Mouse (Mus musculus): ENCODE measurements around the gene Zfp868. TPM values are rescaled to one million over a fixed set of nuclear protein-coding genes. Genes with fewer than 3 reads are reported as not detected.
"Not testable (repeated sequence)": the region's sequence is repeated elsewhere in the genome, so short reads cannot be mapped to it uniquely, and the experiment has no call there.

Gene Zfp868
- polyA plus RNA-seq, 1 experiment from 2014 or later = 15.2 TPM

- H3K4me1 ChIP-seq (ENCODE audit: insufficient read depth, low read depth, low read length) = no peaks in the 10 kb centered on the region
- ATAC-seq (no peak), DNase-seq (ENCODE audit: low spot score) (no peak)
- no peak overlapping the region for H3K4me3 ChIP-seq (ENCODE audit: low read depth, low read length)
- H3K4me2 ChIP-seq (replicated peaks; ENCODE audit: low read depth, low read length) = no peak overlapping the region
- H3K27ac ChIP-seq (ENCODE audit: low read length) = no peak overlapping the region
- WGBS = 62% methylated on average over 2 of the region's 2 CpGs
- H3K9me3 ChIP-seq (ENCODE audit: low read length) = no peaks in the 10 kb centered on the region
- H3K27me3 ChIP-seq (replicated peaks; ENCODE audit: insufficient read depth, low read length) = no peaks in the 10 kb centered on the region
- no peak overlapping the region for H3K9ac ChIP-seq (replicated peaks; ENCODE audit: low read depth)
- H3K36me3 ChIP-seq (ENCODE audit: insufficient read depth, low read length) = peaks cover 17% of the 10 kb centered on the region
- TF ChIP-seq EP300 (IDR thresholded peaks at IDR 0.05) = no peak
- peak; percentile 55 for TF ChIP-seq CTCF (IDR thresholded peaks at IDR 0.05)
These were observed 10.7 kb downstream of the Zfp868 start for GRCm38 (mm10) chr8:69614687-69615086.

- not testable (repeated sequence) for ATAC-seq; H3K9ac ChIP-seq (replicated peaks; ENCODE audit: low read depth); H3K9me3 ChIP-seq (ENCODE audit: low read length); H3K27me3 ChIP-seq (replicated peaks; ENCODE audit: insufficient read depth, low read length); H3K36me3 ChIP-seq (ENCODE audit: insufficient read depth, low read length); H3K27ac ChIP-seq (ENCODE audit: low read length); DNase-seq (ENCODE audit: low spot score); H3K4me2 ChIP-seq (replicated peaks; ENCODE audit: low read depth, low read length); H3K4me1 ChIP-seq (ENCODE audit: insufficient read depth, low read depth, low read length); H3K4me3 ChIP-seq (ENCODE audit: low read depth, low read length)
- 79% methylated on average over 2 of the region's 3 CpGs for WGBS
These were observed 27.8 kb downstream of the Zfp868 start for GRCm38 (mm10) chr8:69597598-69597997.

- DNase-seq (ENCODE audit: low spot score) (peak; percentile 15), ATAC-seq (no peak)
- under 1% methylated on average over 52 of the region's 54 CpGs for WGBS
- H3K27ac ChIP-seq (ENCODE audit: low read length) = no peak overlapping the region
- H3K4me3 ChIP-seq (ENCODE audit: low read depth, low read length) = peak overlapping the region; percentile 31
- peak overlapping the region; percentile 76 for H3K4me2 ChIP-seq (replicated peaks; ENCODE audit: low read depth, low read length)
- no peaks in the 10 kb centered on the region for H3K9me3 ChIP-seq (ENCODE audit: low read length)
- no peaks in the 10 kb centered on the region for H3K36me3 ChIP-seq (ENCODE audit: insufficient read depth, low read length)
- H3K4me1 ChIP-seq (ENCODE audit: insufficient read depth, low read depth, low read length) = no peaks in the 10 kb centered on the region
- no peaks in the 10 kb centered on the region for H3K27me3 ChIP-seq (replicated peaks; ENCODE audit: insufficient read depth, low read length)
- H3K9ac ChIP-seq (replicated peaks; ENCODE audit: low read depth) = peak overlapping the region; percentile 23
- TF ChIP-seq CTCF (IDR thresholded peaks at IDR 0.05) (no peak), EP300 (IDR thresholded peaks at IDR 0.05) (no peak)
These were observed 40.6 kb downstream of the Zfp868 start for GRCm38 (mm10) chr8:69584611-69585202.

- not testable (repeated sequence) for ATAC-seq; H3K27me3 ChIP-seq (replicated peaks; ENCODE audit: insufficient read depth, low read length); DNase-seq (ENCODE audit: low spot score); H3K36me3 ChIP-seq (ENCODE audit: insufficient read depth, low read length); H3K27ac ChIP-seq (ENCODE audit: low read length); H3K4me1 ChIP-seq (ENCODE audit: insufficient read depth, low read depth, low read length); H3K9me3 ChIP-seq (ENCODE audit: low read length)
- Histone ChIP-seq H3K4me3 (ENCODE audit: low read depth, low read length) (peak overlapping the region; percentile 31), H3K9ac (replicated peaks; ENCODE audit: low read depth) (peak overlapping the region; percentile 23; the same call in 1 of the 2 replicates), H3K4me2 (replicated peaks; ENCODE audit: low read depth, low read length) (peak overlapping the region; percentile 76)
- 17% methylated on average over 7 of the region's 7 CpGs for WGBS
These were observed 41.1 kb downstream of the Zfp868 start for GRCm38 (mm10) chr8:69584201-69584600.

Other genes with a start within 250 kb of the Zfp868 start
- not detected in 2 replicates for gene Gm9495, start 172.0 kb downstream of the Zfp868 start, polyA plus RNA-seq (2015; fragmentation: Nextera tagmentation; extraction: Ambion mirVana)
- not detected in 2 replicates for gene Gm7697, start 102.6 kb downstream of the Zfp868 start, polyA plus RNA-seq (2015; fragmentation: Nextera tagmentation; extraction: Ambion mirVana)
- gene Zfp964, start 28.9 kb upstream of the Zfp868 start, polyA plus RNA-seq (2015; fragmentation: Nextera tagmentation; extraction: Ambion mirVana) = 0.95 and 1.1 TPM in 2 replicates
- gene Zfp869, start 85.2 kb upstream of the Zfp868 start, polyA plus RNA-seq (2015; fragmentation: Nextera tagmentation; extraction: Ambion mirVana) = 14.6 and 16.8 TPM in 2 replicates
- 6.6 and 7.1 TPM in 2 replicates for gene Zfp963, start 124.4 kb upstream of the Zfp868 start, polyA plus RNA-seq (2015; fragmentation: Nextera tagmentation; extraction: Ambion mirVana)
- 0.19 and 0.41 TPM in 2 replicates for gene Gm20422, start 149.3 kb upstream of the Zfp868 start, polyA plus RNA-seq (2015; fragmentation: Nextera tagmentation; extraction: Ambion mirVana)
- 21.2 and 21.6 TPM in 2 replicates for gene Atp13a1, start 165.6 kb upstream of the Zfp868 start, polyA plus RNA-seq (2015; fragmentation: Nextera tagmentation; extraction: Ambion mirVana)
- gene Zfp866, start 165.6 kb upstream of the Zfp868 start, polyA plus RNA-seq (2015; fragmentation: Nextera tagmentation; extraction: Ambion mirVana) = 12.8 and 13.2 TPM in 2 replicates
- 8.4 and 8.6 TPM in 2 replicates for gene Gmip, start 183.1 kb upstream of the Zfp868 start, polyA plus RNA-seq (2015; fragmentation: Nextera tagmentation; extraction: Ambion mirVana)
- 0.52 and 0.56 TPM in 2 replicates for gene Lpar2, start 196.9 kb upstream of the Zfp868 start, polyA plus RNA-seq (2015; fragmentation: Nextera tagmentation; extraction: Ambion mirVana)
- gene Pbx4, start 206.9 kb upstream of the Zfp868 start, polyA plus RNA-seq (2015; fragmentation: Nextera tagmentation; extraction: Ambion mirVana) = 15.9 and 17.0 TPM in 2 replicates